Mouse (Mus musculus) natural killer cell, adult 2 months (primary cell): ENCODE data around the gene Slc48a1.

Experiments used
- DNase-seq, 2 experiments: peaks; one replicate each; pipeline ENCODE4 v3.0.0; 2022; ENCODE audit warnings: low spot score in 2 of 2

Slc48a1 gene

GRCm38 (mm10) chr15:97778311-97779098, at the start of gene Slc48a1:
Slc48a1 (plus strand) TSS chr15:97778520.
- no peak for DNase-seq

GRCm38 (mm10) chr15:97728804-97729203, 49.5 kb upstream of the Slc48a1 start:
- no peak for DNase-seq

DNA sequence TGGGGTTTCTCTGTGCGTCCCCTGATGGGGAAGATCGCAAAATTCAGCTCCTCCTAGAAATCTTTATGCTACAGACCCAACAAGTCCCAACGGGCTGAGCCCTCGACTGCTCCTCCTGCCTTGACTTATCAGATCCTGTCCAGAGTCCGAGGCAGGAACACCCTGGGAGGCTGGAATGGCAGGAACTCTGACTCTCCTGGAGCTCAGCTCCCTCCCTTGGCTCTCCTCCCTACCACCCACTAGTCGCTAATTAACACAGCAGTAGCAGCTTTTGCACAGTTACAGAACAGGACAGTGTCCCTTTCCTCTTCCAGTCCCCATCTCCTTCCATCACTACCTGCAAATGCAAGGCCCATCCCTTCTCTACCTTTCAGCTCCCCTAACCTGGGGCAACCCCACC, 48.0 kb upstream of the Slc48a1 start:
- DNase-seq: no peak

DNA sequence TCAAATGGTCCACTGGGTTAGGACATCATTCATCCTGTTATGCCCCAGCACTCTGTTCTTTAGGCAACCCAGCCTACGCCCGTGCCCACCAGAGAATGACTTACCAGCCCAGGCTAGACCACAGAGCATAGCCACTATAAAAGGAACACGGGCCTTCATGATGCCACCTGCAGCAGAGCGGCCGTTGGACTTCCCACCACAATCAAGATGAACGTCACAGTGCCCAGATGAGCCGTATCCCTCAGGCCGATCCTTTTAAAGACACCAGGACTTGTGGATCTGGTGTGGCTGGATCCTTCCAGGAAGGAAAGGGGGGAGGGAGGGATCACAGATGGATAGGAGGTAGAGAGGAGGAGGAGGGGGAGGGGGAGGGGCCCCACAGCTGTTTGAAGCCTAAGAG, 47.2 kb upstream of the Slc48a1 start, which contains the start of gene Endou:
Gene Endou, minus strand, starts transcription at position 229 of the 400 bp plus-strand sequence.
- DNase-seq: no peak

DNA sequence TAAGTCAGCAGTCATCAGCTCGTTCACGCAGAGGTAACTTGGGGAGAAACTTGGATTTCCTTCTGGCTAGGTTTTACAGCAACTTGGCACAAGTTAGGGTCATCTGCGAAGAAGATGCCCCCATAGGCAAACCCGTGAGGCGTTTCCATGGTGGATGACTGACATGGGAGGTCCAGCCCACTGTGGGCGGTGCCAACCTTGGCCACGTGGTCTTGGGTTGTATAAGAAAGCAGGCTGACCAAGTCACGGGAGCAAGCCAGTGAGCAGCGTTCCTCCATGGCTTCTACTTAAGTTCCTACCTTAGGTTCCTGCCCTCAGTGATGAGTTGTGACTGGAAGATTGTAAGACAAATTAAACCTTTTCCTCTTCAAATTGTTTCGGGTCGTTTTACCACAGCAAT, 46.3 kb upstream of the Slc48a1 start:
- no peak for DNase-seq

DNA sequence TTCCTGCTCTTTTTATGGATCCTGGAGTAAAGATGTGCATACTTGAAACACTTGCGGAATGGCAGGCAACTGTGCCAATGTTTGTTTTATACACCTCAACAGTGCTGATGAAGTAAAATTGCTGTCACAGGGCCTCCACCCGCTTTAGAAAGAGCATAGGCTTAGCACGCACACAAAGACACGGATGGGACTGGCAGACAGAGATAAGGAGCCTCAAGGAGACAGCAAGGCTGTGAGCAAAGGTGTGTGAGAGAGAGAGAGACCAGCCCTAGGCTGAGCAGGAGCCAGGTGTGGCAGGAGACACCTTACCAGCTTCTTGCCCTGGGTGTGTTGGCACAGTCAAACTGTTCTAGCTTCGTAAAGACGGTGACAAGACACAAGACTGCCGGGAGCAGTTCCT, 39.4 kb upstream of the Slc48a1 start:
- DNase-seq: no peak

DNA sequence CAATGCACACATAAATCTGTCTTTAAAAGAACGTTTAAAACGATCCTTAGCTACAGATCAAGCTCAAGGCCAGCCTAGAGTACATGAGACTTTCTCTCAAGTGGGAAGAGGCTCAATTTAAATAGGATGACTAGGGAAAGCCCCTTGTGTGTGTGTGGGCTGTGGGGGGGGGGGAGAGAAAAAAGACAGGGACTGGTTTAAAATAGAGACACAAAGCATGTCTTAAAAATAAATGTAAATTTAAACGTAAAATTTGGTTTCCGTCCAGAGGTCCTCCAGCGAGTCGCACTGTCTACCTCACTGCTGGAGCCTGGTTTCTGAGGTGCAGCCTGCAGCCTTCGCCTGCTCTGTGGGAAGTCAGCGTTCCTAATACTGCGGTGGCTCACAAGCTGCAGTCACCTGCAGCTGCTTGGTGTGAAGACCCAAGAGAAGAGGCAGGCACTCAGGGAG, 38.0 kb upstream of the Slc48a1 start:
- DNase-seq: no peak

DNA sequence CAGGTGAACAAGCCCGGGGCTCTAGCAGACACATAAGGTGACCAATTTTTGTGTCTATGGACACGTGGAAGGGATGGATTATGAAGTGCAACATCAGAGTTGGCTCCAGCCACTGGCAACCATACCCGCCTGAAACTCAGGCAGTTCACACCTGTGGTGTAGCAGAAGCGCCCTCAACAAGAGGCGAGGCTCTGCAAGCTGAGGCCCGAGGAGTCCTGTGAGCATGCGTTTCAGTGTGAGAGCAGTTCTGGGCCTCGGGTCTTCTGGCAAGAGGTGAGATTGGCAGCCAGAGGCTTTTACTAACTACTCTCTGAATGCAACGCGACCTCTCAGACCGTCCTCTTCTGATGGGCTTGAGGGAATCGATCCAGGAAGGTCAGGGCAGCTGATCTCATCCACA, 36.7 kb upstream of the Slc48a1 start:
- DNase-seq: no peak

DNA sequence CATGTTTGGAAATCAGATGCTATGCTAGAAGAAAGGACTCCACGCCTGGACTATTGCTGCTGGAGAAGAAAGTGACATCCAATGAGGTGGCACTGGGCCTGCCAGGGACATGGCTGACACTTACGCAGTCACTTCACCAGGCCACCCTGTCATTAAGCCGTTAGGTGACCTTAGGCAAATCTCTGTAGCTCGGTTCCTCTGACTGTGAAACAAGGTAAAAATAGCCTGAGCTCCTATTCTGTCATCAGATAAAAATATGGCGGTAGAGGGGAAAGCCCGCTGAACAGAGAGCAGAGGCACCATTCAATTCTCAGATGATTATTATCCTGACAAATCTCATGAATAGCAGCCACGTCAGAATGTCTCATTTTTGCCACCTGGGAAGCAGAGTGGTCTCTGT, 36.2 kb upstream of the Slc48a1 start:
- no peak for DNase-seq

- no peak for DNase-seq
These were observed 35.7 kb upstream of the Slc48a1 start for GRCm38 (mm10) chr15:97742600-97742999.

- DNase-seq: no peak
These were observed 35.1 kb upstream of the Slc48a1 start for GRCm38 (mm10) chr15:97743210-97743609.

DNA sequence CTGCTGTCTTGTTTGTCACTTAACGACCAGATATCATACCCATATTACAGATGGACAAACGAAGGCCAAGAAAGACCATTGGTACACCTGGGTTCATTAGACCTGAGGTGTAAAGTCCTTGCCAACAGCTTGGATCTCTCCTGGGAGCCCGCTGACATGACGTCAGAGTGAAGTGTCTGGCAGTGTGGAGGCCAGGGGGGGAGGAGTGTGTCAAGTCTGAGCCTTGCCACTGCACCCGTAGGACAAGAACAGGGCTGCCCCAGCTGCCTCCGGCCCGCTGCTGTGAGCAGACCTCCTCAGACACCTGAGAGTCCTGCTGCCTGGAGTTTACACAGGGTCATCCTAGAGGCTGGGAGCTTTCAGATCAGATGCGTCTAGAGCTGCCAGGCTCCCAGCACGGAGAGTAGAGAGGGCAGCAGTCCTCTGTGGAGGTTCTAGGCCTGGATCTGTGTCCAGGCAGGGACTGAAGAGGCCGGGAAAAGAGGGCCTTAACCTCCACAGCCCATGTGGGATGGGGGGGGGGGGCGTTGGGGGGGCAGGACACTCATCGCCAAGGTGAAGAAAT, 34.3 kb upstream of the Slc48a1 start:
- DNase-seq: no peak

- DNase-seq: peak in 1 of 2 experiments; percentile 58
These were observed 33.4 kb upstream of the Slc48a1 start for GRCm38 (mm10) chr15:97744930-97745329.

- no peak for DNase-seq
These were observed 33.0 kb upstream of the Slc48a1 start for GRCm38 (mm10) chr15:97745331-97745730.

DNA sequence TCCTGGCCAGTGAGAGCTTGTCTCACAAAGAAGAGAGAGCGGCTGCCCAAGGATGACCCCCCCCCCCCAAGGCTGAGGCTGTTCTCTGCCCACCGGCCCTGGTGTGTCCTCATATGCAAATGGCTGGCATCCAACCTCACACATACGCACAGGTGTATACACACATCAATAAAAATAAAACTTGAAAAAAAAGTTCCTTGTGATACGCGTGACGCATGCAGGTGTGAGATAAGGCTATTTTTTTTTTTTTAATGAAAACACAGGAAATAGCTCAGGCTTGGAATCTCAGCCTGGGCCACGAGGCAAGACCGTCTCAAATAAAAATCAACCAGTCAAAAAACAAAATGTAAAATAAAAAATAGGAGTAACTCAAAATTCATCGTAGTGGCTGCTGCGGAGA, 32.0 kb upstream of the Slc48a1 start:
- no peak for DNase-seq

DNA sequence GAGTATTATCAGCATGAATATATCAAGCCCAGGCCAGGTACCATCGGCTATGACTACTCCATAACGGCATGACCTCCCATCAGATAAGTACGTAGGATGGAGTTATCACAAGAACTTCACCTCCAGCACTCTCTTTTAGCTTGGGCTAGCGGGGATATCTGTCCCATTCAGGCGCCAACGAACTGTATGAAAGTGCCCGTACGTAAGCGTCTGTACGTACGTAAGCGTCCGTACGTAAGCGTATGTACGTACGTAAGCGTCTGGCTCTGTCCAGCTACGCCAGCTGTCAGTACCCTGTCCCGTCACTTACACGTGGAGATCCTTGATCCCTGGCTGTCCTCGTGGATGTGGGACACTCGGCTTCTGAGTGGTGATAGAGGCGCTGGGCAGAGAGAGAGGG, 31.6 kb upstream of the Slc48a1 start:
- DNase-seq: no peak

GRCm38 (mm10) chr15:97747486-97747885, 30.8 kb upstream of the Slc48a1 start:
- no peak for DNase-seq

GRCm38 (mm10) chr15:97748309-97748708, 30.0 kb upstream of the Slc48a1 start:
- DNase-seq: no peak

GRCm38 (mm10) chr15:97748964-97749363, 29.4 kb upstream of the Slc48a1 start:
- no peak for DNase-seq

- DNase-seq: no peak
These were observed 28.9 kb upstream of the Slc48a1 start for GRCm38 (mm10) chr15:97749397-97749796.

GRCm38 (mm10) chr15:97749841-97750240, 28.5 kb upstream of the Slc48a1 start:
- no peak for DNase-seq

DNA sequence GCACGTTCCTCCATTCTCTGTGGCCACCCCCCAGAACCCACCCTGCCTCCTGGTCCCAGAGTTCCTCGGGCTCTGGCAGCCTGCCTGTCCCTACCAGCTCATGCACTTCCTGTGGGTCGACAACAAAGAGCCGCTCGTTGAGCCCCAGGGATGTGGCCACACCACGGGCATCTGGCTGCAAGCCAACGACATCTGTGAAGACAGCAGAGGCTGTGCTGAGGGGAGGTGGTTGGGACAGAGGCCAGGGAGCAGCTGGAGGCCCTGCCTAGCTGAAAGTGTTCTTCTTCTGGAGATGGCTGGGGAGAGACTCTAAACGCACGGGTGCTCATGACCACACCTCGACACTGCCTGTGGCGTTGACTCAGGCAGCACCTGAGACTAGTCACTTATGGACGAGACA, 27.6 kb upstream of the Slc48a1 start:
- DNase-seq: peak; percentile 61 to 64

- peak in 1 of 2 experiments; percentile 38 for DNase-seq
These were observed 26.6 kb upstream of the Slc48a1 start for GRCm38 (mm10) chr15:97751676-97752075.
